Mouse (Mus musculus) testis, adult 2 months (tissue): ENCODE measurements at regions not wholly inside any gene's neighbourhood (a gene's known extent, or its start where the extent isn't known, plus 50 kb on each side); places are given as distances from the start of the nearest gene placed in this dataset.

Experiments used
- H3K27ac ChIP-seq: fragments of 200-500 bp; 2 replicates; pipeline ENCODE4 v1.5.1; 2012; ENCODE audit warnings: low read depth, low read length; ENCODE audit not compliant: control insufficient read depth, insufficient read depth
- H3K27me3 ChIP-seq: fragments of 200-500 bp; 2 replicates; pipeline ENCODE4 v1.6.1; 2012; ENCODE audit warnings: mild to moderate bottlenecking, low read length, moderate library complexity; ENCODE audit not compliant: control insufficient read depth, insufficient read depth
- H3K36me3 ChIP-seq: fragments of 200-500 bp; 2 replicates; pipeline ENCODE4 v1.6.1; 2012; ENCODE audit warnings: mild to moderate bottlenecking, low read length; ENCODE audit not compliant: control insufficient read depth, insufficient read depth
- H3K4me1 ChIP-seq: fragments of 200-500 bp; 2 replicates; pipeline ENCODE4 v1.6.1; 2012; ENCODE audit warnings: low read length; ENCODE audit not compliant: control insufficient read depth, insufficient read depth
- H3K4me3 ChIP-seq: fragments of 200-500 bp; 2 replicates; pipeline ENCODE4 v1.5.1; 2012; ENCODE audit warnings: low read depth, mild to moderate bottlenecking, low read length, moderate library complexity, mixed read lengths; ENCODE audit not compliant: control insufficient read depth
- CTCF ChIP-seq: fragments of 200-500 bp; IDR thresholded peaks from 2 replicates; pipeline ENCODE4 v1.5.1; 2012; ENCODE audit warnings: low read depth, mild to moderate bottlenecking, inconsistent platforms, low read length, moderate library complexity; ENCODE audit not compliant: control insufficient read depth, insufficient read depth, insufficient replicate concordance
- POLR2A ChIP-seq: fragments of 200-500 bp; IDR thresholded peaks from 2 replicates; pipeline ENCODE4 v1.6.1; 2012; ENCODE audit warnings: low read depth, mild to moderate bottlenecking, inconsistent platforms, low read length, moderate library complexity; ENCODE audit not compliant: control insufficient read depth

- H3K27me3 ChIP-seq = no peaks in the 10 kb centered on the region
- no peak overlapping the region for H3K4me3 ChIP-seq
- no peak for TF ChIP-seq POLR2A
- TF ChIP-seq CTCF = no peak
- H3K27ac ChIP-seq = no peak overlapping the region
- no peaks in the 10 kb centered on the region for H3K36me3 ChIP-seq
- H3K4me1 ChIP-seq = no peaks in the 10 kb centered on the region
Observed at GRCm38 (mm10) chr7:90046862-90047261, 66.1 kb upstream of the Eed start.

- H3K27me3 ChIP-seq = no peaks in the 10 kb centered on the region
- H3K36me3 ChIP-seq = no peaks in the 10 kb centered on the region
- no peaks in the 10 kb centered on the region for H3K4me1 ChIP-seq
- no peak overlapping the region for H3K27ac ChIP-seq
- TF ChIP-seq POLR2A (no peak), CTCF (no peak)
- no peak overlapping the region for H3K4me3 ChIP-seq
Observed at GRCm38 (mm10) chr7:90048401-90049307, 67.9 kb upstream of the Eed start.

DNA sequence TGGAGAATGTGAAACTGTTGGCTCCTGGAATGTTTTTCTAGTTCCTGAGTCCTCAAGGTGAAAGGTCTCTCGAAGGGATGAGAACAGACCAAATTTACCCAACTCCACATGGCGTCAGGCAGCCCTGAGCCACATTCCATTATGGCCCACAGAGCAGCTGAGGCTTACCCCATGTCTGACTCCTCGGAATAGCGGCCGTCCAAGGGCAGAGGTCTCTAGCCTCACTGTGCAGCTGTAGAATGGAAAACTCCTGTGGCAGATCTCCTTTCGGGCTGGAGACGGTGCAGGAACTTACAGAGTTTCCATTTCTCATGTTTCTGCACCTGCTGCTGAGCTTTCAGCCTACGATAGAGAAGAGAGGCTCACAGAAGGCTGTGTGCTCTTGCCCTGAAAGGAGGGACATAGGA is 69.1 kb upstream of the Eed start:
- Histone ChIP-seq H3K4me3 (no peak overlapping the region), H3K27me3 (no peaks in the 10 kb centered on the region), H3K27ac (no peak overlapping the region), H3K36me3 (no peaks in the 10 kb centered on the region), H3K4me1 (no peaks in the 10 kb centered on the region)
- TF ChIP-seq CTCF = no peak
- TF ChIP-seq POLR2A = no peak

GRCm38 (mm10) chr7:90054795-90055511 is 74.2 kb upstream of the Eed start:
- TF ChIP-seq CTCF = no peak
- no peak for TF ChIP-seq POLR2A
- Histone ChIP-seq H3K4me1 (peaks cover 3% of the 10 kb centered on the region), H3K4me3 (no peak overlapping the region), H3K27me3 (no peaks in the 10 kb centered on the region), H3K27ac (no peak overlapping the region), H3K36me3 (no peaks in the 10 kb centered on the region)

- no peak overlapping the region for H3K4me3 ChIP-seq
- no peak overlapping the region for H3K27ac ChIP-seq
- no peak for TF ChIP-seq POLR2A
- TF ChIP-seq CTCF = no peak
- no peaks in the 10 kb centered on the region for H3K36me3 ChIP-seq
- no peaks in the 10 kb centered on the region for H3K27me3 ChIP-seq
- peaks cover 8% of the 10 kb centered on the region for H3K4me1 ChIP-seq
Observed at GRCm38 (mm10) chr7:90057947-90058346, 72.1 kb upstream of the Picalm start.

DNA sequence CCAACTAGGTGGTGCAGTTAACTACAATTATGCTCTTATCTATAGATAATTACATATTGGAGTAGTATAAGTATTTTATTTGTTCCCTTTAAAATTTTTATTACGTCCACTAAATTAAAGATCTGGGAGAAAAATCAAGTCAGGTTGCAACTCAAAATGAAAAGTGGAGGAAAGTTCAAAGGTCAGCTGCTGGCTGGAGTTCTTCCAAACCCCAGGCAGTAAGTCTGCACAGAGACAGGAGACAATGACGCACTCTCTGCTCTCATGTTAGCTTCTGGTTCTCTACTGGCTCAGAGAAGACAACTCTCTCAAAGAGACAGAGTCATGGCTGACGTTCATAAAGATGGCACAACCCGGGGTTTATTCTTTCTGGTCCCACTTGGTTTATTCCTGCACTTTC is 71.4 kb upstream of the Picalm start:
- Histone ChIP-seq H3K36me3 (no peaks in the 10 kb centered on the region), H3K27me3 (no peaks in the 10 kb centered on the region), H3K4me1 (peaks cover 8% of the 10 kb centered on the region), H3K4me3 (no peak overlapping the region), H3K27ac (no peak overlapping the region)
- TF ChIP-seq CTCF = no peak
- TF ChIP-seq POLR2A = no peak

- TF ChIP-seq CTCF (no peak), POLR2A (no peak)
- H3K4me3 ChIP-seq = no peak overlapping the region
- no peaks in the 10 kb centered on the region for H3K27me3 ChIP-seq
- H3K4me1 ChIP-seq = peaks cover 8% of the 10 kb centered on the region
- no peaks in the 10 kb centered on the region for H3K36me3 ChIP-seq
- H3K27ac ChIP-seq = no peak overlapping the region
Observed at GRCm38 (mm10) chr7:90059249-90059628, 70.8 kb upstream of the Picalm start.
